Mouse (Mus musculus): Measurements from ENCODE around the gene March2. TPM values are rescaled to one million over a fixed set of nuclear protein-coding genes. Genes with fewer than 3 reads are reported as not detected.
A peak's percentile ranks its signal among the peaks of the same experiment; 100 is the strongest.
"Not testable (repeated sequence)": the region's sequence is repeated elsewhere in the genome, so short reads cannot be mapped to it uniquely, and the experiment has no call there.

The March2 gene
- polyA plus RNA-seq, 1 experiment from 2014 or later = 31.4 TPM

GRCm38 (mm10) chr17:33742420-33742819 lies 23.9 kb upstream of the March2 start:
- 100% methylated on average over 1 of the region's 1 CpGs for WGBS (ENCODE audit: missing documents)
- Histone ChIP-seq H3K79me2 (ENCODE audit: inconsistent target) (no peaks in the 10 kb centered on the region), H3K36me3 (ENCODE audit: inconsistent target) (no peaks in the 10 kb centered on the region), H3K27ac (no peak overlapping the region), H3K4me3 (ENCODE audit: inconsistent target) (no peak overlapping the region)

DNA sequence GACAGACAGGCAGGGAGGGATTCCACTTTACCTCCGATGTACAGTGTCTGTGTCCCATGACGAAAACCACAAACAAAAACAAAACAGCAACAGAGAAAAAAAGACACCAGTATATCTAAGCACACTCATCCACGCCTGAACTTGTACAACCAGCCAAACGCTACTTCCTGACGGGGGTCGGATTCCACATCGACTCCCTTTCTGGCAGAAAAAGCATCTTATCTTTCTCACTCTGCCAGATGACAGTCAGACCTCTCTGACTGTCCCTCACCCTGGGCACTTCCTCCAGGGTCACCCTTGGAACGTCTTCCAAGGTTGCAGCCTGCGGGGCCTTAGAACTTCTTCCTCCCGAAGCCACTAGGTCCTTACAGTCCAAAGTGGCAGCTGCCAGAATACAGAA lies 15.1 kb upstream of the March2 start:
- not testable (repeated sequence) for H3K27ac ChIP-seq; H3K36me3 ChIP-seq (ENCODE audit: inconsistent target); H3K79me2 ChIP-seq (ENCODE audit: inconsistent target); H3K4me3 ChIP-seq (ENCODE audit: inconsistent target)
- WGBS (ENCODE audit: missing documents) = 94% methylated on average over 10 of the region's 10 CpGs

- WGBS (ENCODE audit: missing documents) = 94% methylated on average over 9 of the region's 9 CpGs
These were observed 14.2 kb upstream of the March2 start for GRCm38 (mm10) chr17:33732556-33733083.

GRCm38 (mm10) chr17:33729215-33729614 lies 10.7 kb upstream of the March2 start:
- Histone ChIP-seq H3K79me2 (ENCODE audit: inconsistent target) (no peaks in the 10 kb centered on the region), H3K4me3 (ENCODE audit: inconsistent target) (no peak overlapping the region), H3K36me3 (ENCODE audit: inconsistent target) (no peaks in the 10 kb centered on the region), H3K27ac (no peak overlapping the region)
- 42% methylated on average over 2 of the region's 2 CpGs for WGBS (ENCODE audit: missing documents)

More at GRCm38 (mm10) chr17:33732556-33733083, 14.2 kb upstream of the March2 start:
- H3K79me2 ChIP-seq (ENCODE audit: inconsistent target); H3K4me3 ChIP-seq (ENCODE audit: inconsistent target); H3K36me3 ChIP-seq (ENCODE audit: inconsistent target); H3K27ac ChIP-seq: not testable (repeated sequence)

DNA sequence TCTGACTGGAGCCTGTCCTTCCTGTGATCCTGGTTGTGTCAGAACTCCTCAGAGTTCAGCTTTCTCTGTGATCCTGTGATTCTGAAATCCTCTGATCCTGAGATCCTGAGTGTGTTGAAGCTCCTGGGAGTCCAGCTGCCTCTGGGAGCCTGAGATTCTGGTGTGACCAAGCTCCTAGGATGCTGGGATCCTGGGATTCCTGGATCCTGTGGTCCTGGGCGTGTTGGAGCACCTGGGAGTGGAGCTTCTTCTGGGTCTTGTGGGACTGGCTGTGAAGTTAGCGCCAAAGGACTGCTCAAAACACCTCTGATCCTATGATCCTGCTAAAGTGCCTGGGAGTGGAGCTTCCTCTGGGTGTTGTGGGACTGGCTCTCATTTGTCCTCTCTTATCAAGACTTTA lies 9.9 kb upstream of the March2 start:
- H3K79me2 ChIP-seq (ENCODE audit: inconsistent target) = no peaks in the 10 kb centered on the region
- no peak overlapping the region for H3K27ac ChIP-seq
- WGBS (ENCODE audit: missing documents) = 86% methylated on average over 2 of the region's 2 CpGs

GRCm38 (mm10) chr17:33719736-33720378 lies 1.4 kb upstream of the March2 start:
- Histone ChIP-seq H3K4me3 (ENCODE audit: inconsistent target) (no peak overlapping the region), H3K27ac (no peak overlapping the region), H3K79me2 (ENCODE audit: inconsistent target) (peaks cover 22% of the 10 kb centered on the region; the same call in 1 of the 2 replicates), H3K36me3 (ENCODE audit: inconsistent target) (no peaks in the 10 kb centered on the region)
- 95% methylated on average over 7 of the region's 7 CpGs for WGBS (ENCODE audit: missing documents)

More for the DNA sequence above, 9.9 kb upstream of the March2 start:
- no peaks in the 10 kb centered on the region for H3K36me3 ChIP-seq (ENCODE audit: inconsistent target)
- no peak overlapping the region for H3K4me3 ChIP-seq (ENCODE audit: inconsistent target)

DNA sequence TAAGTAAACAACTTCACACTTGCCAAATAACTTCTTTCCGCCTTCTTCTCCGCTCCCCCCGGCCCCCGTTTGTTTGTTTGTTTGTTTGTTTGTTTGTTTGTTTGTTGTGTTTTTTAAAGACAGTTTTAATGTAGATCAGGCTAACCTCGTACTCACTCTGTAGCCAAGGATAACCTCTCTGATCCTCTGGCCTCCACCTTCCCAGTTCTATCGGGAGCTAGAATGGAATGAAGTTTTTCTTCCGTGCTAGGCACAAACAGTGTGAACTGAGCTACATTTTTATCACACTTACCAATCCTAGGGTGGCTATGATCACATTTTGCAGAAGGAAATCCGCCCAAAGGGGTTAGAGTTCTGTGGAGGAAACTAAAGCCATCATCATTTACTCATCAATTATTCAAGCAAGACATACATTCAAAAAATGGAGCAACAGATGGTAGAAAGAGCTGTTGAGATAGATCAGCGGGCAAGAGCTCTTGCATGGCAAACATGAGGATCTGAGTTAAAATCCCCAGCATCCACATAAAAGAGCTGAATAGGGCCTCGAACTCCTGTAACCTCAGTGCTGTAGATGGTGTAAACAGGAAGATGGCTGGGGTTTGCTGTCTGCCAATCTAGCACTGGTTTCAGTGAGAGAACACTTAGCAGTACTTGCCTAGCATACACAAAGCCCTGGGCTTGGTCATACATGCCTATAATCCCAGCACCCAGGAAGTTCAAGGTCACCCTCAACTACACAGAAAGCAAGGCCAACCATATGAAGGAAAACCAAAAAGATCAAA lies 665 bp upstream of the March2 start:
- no peak overlapping the region for H3K27ac ChIP-seq
- peaks cover 29% of the 10 kb centered on the region; the same call in 1 of the 2 replicates for H3K79me2 ChIP-seq (ENCODE audit: inconsistent target)
- H3K4me3 ChIP-seq (ENCODE audit: inconsistent target) = no peak overlapping the region
- WGBS (ENCODE audit: missing documents) = 60% methylated on average over 10 of the region's 10 CpGs
- no peaks in the 10 kb centered on the region for H3K36me3 ChIP-seq (ENCODE audit: inconsistent target)

GRCm38 (mm10) chr17:33717982-33718381 lies 488 bp downstream of the March2 start:
- peak overlapping the region; percentile 93 for H3K4me3 ChIP-seq (ENCODE audit: inconsistent target)
- no peaks in the 10 kb centered on the region for H3K36me3 ChIP-seq (ENCODE audit: inconsistent target)
- peaks cover 39% of the 10 kb centered on the region; the same call in 1 of the 2 replicates for H3K79me2 ChIP-seq (ENCODE audit: inconsistent target)
- H3K27ac ChIP-seq = peak overlapping the region; percentile 29; the same call in 1 of the 2 replicates
- WGBS (ENCODE audit: missing documents) = 8% methylated on average over 8 of the region's 8 CpGs

- Histone ChIP-seq H3K79me2 (ENCODE audit: inconsistent target) (peaks cover 45% of the 10 kb centered on the region; the same call in 1 of the 2 replicates), H3K4me3 (ENCODE audit: inconsistent target) (no peak overlapping the region), H3K27ac (no peak overlapping the region), H3K36me3 (ENCODE audit: inconsistent target) (no peaks in the 10 kb centered on the region)
- 100% methylated on average over 1 of the region's 1 CpGs for WGBS (ENCODE audit: missing documents)
These were observed 1.2 kb downstream of the March2 start for GRCm38 (mm10) chr17:33717246-33717645.

DNA sequence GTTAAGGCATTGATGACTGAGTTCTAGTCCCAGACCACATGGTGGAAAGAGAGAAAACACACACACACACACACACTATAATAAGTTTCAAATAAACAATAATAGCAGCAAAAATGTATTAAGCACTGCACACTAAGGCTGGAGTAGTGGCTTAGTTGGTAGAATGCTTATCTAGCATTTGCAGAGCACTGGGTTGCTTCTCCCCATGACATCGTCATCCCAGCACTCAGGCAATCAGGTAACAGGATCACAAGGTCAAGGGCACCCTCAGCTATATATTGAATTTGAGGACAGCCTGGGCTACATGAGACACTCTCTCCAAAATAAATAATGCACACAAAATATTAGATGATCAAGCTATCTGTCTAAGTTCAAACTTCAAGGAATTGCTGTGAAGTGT lies 3.7 kb downstream of the March2 start:
- H3K4me3 ChIP-seq (ENCODE audit: inconsistent target) = no peak overlapping the region

DNA sequence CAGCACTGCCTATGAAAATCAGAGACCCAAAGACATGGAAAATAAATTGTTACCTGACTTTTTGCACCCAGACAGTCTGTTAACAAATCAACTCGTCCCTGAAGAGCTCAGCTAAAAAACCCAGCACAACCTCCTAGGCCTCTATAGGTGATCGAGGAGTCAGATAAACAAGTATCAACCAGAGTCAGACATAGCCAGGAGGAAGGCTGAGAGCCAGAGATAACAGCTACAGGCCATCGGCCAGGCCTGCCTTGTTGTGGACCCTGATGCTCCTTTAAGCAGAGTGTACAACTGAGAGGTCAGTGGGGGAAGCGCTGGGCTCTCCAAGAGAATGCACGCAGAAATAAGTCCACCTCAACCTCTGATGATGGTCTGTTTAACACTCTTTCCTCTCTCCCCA lies 5.2 kb downstream of the March2 start:
- no peak overlapping the region for H3K4me3 ChIP-seq (ENCODE audit: inconsistent target)
- peaks cover 16% of the 10 kb centered on the region for H3K36me3 ChIP-seq (ENCODE audit: inconsistent target)
- H3K79me2 ChIP-seq (ENCODE audit: inconsistent target) = peaks cover 57% of the 10 kb centered on the region; the same call in 1 of the 2 replicates
- WGBS (ENCODE audit: missing documents) = 58% methylated on average over 5 of the region's 5 CpGs
- no peak overlapping the region for H3K27ac ChIP-seq

More for the DNA sequence above, 3.7 kb downstream of the March2 start:
- whole genome bisulfite sequencing (ENCODE audit: missing documents) = 100% methylated on average over 1 of the region's 1 CpGs
- H3K27ac ChIP-seq = no peak overlapping the region
- peaks cover 57% of the 10 kb centered on the region; the same call in 1 of the 2 replicates for H3K79me2 ChIP-seq (ENCODE audit: inconsistent target)
- peaks cover under 1% of the 10 kb centered on the region; the same call in 1 of the 2 replicates for H3K36me3 ChIP-seq (ENCODE audit: inconsistent target)

- 88% methylated on average over 3 of the region's 3 CpGs for WGBS (ENCODE audit: missing documents)
- no peak overlapping the region for H3K27ac ChIP-seq
- H3K36me3 ChIP-seq (ENCODE audit: inconsistent target) = peaks cover 27% of the 10 kb centered on the region
These were observed 8.6 kb downstream of the March2 start for GRCm38 (mm10) chr17:33709834-33710233.

GRCm38 (mm10) chr17:33703091-33703490 lies 15.4 kb downstream of the March2 start:
- Histone ChIP-seq H3K79me2 (ENCODE audit: inconsistent target) (no peaks in the 10 kb centered on the region), H3K36me3 (ENCODE audit: inconsistent target) (peaks cover 24% of the 10 kb centered on the region), H3K27ac (no peak overlapping the region), H3K4me3 (ENCODE audit: inconsistent target) (no peak overlapping the region)
- WGBS (ENCODE audit: missing documents) = 85% methylated on average over 9 of the region's 9 CpGs

More at GRCm38 (mm10) chr17:33709834-33710233, 8.6 kb downstream of the March2 start:
- H3K4me3 ChIP-seq (ENCODE audit: inconsistent target) = no peak overlapping the region
- peaks cover 36% of the 10 kb centered on the region; the same call in 1 of the 2 replicates for H3K79me2 ChIP-seq (ENCODE audit: inconsistent target)

- Histone ChIP-seq H3K27ac (no peak overlapping the region), H3K4me3 (ENCODE audit: inconsistent target) (no peak overlapping the region), H3K36me3 (ENCODE audit: inconsistent target) (peaks cover 20% of the 10 kb centered on the region; the same call in 1 of the 2 replicates), H3K79me2 (ENCODE audit: inconsistent target) (no peaks in the 10 kb centered on the region)
- no CpG with 5 or more reads among the region's 1 CpGs for WGBS (ENCODE audit: missing documents)
These were observed 16.3 kb downstream of the March2 start for GRCm38 (mm10) chr17:33702178-33702577.

DNA sequence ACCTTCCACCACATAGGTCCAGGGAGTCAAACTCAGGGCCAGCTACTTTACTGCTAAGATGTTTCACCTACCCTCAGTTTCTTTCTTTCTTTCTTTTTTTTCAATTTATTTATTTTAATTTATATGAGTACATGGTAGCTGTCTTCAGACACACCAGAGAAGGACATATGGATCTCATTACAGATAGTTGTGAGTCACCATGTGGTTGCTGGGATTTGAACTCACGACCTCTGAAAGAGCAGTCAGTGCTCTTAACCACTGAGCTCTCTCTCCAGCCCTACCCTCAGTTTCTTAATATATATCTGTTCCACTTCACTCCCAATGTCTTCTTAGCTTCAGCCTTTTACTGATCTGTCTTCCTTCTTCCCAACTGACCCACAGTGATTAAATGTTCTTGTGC lies 23.0 kb downstream of the March2 start:
- Histone ChIP-seq H3K4me3 (ENCODE audit: inconsistent target) (no peak overlapping the region), H3K27ac (no peak overlapping the region), H3K36me3 (ENCODE audit: inconsistent target) (peaks cover 49% of the 10 kb centered on the region; the same call in 1 of the 2 replicates), H3K79me2 (ENCODE audit: inconsistent target) (no peaks in the 10 kb centered on the region)
- WGBS (ENCODE audit: missing documents) = 100% methylated on average over 1 of the region's 1 CpGs
